Mouse (Mus musculus) brain, embryonic 14.5 days (tissue): ENCODE measurements around the gene Mafk. TPM values are rescaled to one million over a fixed set of nuclear protein-coding genes. Genes with fewer than 3 reads are reported as not detected.
A peak's percentile ranks its signal among the peaks of the same experiment; 100 is the strongest.

Experiments
- DNase-seq: peaks from one replicate; pipeline ENCODE4 v3.0.0-alpha.2; 2011; ENCODE audit warnings: low read depth
- CTCF ChIP-seq: fragments of 200-500 bp; IDR thresholded peaks from 2 replicates; pipeline ENCODE4 v1.5.1; 2012; ENCODE audit warnings: inconsistent platforms, mild to moderate bottlenecking, moderate library complexity, borderline replicate concordance; ENCODE audit not compliant: insufficient read depth, insufficient read length; ENCODE audit errors: extremely low read depth
- POLR2A ChIP-seq: fragments of 200-500 bp; IDR thresholded peaks from 2 replicates; pipeline ENCODE4 v1.6.1; 2012; ENCODE audit warnings: mild to moderate bottlenecking, inconsistent platforms, borderline replicate concordance; ENCODE audit not compliant: poor library complexity, insufficient read depth, insufficient read length, severe bottlenecking; ENCODE audit errors: extremely low read depth
- polyA plus RNA-seq: library from polyadenylated mRNA; depleted of rRNA; stranded (reverse); fragments of >200 nt; gene quantifications from 2 replicates; pipeline ENCODE4 v1.2.3, GENCODE M21; 2012

Mafk gene
- polyA plus RNA-seq, 1 experiment: 12.6 TPM

DNA sequence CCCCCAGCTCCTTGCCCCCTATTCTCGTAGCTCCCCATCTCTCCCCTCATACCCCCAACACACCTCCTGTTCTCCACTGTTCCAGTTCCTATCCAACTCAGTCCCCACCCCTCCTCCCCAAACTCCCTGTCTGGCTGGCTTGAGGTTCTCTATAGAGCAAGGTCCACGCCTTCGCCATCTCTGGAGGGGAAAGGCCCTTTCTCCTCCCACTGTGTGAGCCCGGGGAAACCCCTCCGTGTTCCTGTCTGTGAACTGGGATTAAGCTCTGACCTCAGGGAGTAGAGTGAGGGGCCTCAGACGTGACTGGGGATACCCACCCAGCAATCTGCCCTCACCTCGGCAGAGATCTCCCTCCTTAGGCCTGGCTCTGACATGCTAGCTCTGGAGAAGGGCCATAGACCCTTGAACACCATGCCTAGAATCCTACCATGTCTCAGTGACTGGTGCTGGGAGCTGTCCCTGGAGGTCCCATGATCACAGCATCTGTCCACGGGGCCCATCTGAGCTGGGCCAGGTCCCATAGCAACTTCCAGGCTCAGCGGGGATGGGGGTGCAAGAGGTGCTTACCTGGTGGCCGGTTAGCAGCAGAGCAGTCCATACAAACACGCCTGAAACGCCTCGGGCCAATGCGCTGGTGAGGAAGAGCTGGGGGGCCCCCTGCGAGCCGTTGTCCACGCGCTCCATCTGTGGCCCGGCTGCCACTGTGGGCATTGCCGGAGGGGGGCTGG lies 21.2 kb downstream of the Mafk start:
- TF ChIP-seq POLR2A (no peak), CTCF (no peak)
- no peak for DNase-seq

DNA sequence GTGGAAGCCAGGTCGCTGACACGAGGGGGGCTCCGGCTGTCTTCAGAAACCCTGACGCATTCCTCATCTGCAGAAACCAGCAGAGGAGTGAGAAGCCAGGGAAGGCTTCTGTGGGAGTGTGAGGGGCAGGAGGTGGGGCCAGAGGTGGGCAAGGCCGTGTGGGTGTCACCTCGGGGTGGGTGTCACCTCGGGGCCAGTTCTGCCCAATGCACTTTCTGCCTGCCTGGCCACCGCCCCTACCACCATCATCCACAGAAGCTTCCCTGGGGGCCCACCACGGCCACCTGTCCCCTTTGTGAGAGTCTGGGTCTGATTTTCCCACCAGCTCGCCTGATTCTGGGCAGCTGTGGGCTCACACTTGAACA lies 21.8 kb downstream of the Mafk start:
- no peak for DNase-seq
- TF ChIP-seq CTCF (no peak), POLR2A (no peak)

DNA sequence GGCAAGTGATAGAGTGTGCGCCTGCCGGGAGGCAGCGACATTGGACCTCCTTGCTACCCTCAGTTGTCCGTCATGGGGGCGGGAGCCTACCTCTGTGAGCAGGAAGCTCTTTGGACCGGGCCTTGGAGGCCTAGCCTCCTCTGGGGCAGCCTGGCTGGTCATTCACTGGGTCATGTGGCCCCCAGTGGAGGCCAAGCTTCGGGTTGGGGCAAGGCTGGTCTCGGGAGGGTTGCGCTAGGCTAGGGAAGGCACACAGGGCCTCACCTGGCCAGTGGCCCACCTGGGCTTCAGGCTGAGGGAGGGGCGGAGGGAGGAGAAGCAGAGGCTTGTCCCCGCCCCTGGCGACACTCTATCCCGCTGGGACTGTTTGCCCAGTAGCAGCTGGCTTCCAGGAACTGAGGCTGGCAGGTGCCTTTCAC lies 22.7 kb downstream of the Mafk start:
- TF ChIP-seq POLR2A (no peak), CTCF (no peak)
- no peak for DNase-seq

DNA sequence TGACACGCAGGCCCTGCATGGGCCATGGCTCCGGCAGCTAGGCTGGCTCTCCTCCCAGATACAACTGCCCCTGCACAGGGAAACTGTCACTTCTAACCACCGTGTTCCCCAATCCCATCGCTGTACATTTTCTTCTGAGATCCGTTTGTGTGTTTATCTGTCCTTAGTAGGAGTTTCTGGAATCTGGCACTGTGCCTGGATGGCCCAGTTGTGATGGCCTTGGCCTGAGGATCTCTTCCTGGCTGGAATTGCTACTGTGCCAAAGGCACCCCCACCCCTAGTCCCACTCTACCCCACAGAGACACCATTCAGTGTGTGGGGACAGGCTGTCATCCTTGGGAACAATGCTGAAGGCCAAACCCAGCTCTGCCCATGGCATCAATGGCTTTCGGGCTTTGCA lies 24.7 kb downstream of the Mafk start:
- no peak for DNase-seq
- TF ChIP-seq POLR2A (no peak), CTCF (no peak)

DNA sequence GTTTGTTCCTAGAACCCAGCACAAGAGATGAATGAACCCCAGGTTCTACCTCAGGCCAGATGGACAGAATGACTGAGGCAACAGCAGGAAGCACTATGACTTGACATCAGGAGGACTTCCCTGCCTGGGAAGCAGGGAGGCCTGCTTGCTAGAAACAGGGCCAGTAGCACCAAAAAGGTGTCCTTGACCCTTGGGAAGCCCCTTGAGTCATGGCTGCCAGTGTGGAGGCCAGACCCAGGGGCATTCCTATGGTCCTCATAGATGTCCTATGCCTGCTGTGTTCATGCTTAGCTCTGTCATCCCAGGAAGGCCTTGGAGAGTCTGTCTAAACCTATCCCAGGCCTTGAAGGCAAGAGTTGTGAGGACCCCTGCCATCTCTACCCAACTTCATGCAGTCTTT lies 25.1 kb downstream of the Mafk start:
- no peak for DNase-seq
- TF ChIP-seq CTCF (no peak), POLR2A (no peak)

DNA sequence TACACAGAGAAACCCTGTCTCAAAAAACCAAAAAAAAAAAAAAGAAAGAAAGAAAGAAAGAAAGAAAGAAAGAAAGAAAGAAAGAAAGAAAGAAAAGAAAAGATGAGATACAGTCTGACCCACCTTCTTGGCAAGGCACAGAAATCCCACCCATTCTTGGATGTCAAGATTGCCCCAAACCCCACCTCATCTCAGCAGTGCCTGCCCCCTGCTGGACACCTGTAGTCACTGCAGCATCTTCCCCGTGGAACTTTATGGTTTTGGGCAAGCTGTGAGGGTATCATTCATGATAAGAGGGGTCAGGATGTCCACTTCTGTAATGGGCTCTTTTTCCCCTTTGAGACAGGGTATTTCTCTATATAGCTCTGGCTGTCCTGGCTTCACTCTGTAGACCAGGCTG lies 26.0 kb downstream of the Mafk start:
- TF ChIP-seq CTCF (peak; percentile 74), POLR2A (no peak)

DNA sequence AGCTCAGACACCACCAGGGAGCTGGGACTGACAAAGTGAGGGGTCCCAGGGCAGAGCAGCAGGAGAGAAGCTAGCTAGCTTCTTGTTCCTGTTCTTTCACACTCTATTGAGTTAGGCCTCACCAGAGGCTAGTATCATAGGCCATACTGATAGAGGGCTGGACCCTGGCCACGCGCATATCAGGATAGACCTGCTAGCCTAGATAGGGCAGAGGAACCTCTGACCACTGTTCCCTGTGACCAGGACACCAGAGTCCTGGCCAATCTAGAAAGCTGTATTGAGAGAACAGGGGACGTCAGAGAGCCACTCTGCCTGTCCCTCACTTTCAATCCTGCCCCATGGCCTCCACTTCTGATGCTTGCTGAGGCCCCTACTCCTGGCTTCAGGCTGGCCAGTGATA lies 26.7 kb downstream of the Mafk start:
- TF ChIP-seq CTCF (no peak), POLR2A (no peak)

More for the DNA sequence above, 26.0 kb downstream of the Mafk start:
- DNase-seq: peak; percentile 23

DNA sequence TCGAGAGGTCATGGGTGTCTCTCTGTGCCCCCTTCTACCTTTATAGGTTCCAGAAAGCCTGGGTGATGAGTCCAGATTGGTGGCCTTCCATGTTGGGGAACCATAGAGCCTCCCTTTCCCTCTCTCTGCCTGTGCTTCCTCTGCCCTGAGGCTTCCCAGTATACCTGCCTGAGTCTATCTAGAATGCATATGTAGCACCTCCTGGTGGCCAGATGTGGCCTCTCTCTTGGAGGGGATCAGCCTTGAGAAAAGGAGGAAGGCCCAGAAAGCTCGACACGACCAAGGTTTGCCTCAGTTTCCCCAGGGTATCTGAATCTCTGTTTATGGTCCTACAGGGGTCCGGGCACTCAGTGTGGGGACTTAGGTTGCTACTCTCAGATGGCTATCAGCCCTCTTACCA lies 27.5 kb downstream of the Mafk start:
- peak; percentile 43 for DNase-seq
- peak; percentile 64; the same call in 1 of the 2 replicates for TF ChIP-seq CTCF
- TF ChIP-seq POLR2A: no peak

More for the DNA sequence above, 26.7 kb downstream of the Mafk start:
- DNase-seq: no peak

DNA sequence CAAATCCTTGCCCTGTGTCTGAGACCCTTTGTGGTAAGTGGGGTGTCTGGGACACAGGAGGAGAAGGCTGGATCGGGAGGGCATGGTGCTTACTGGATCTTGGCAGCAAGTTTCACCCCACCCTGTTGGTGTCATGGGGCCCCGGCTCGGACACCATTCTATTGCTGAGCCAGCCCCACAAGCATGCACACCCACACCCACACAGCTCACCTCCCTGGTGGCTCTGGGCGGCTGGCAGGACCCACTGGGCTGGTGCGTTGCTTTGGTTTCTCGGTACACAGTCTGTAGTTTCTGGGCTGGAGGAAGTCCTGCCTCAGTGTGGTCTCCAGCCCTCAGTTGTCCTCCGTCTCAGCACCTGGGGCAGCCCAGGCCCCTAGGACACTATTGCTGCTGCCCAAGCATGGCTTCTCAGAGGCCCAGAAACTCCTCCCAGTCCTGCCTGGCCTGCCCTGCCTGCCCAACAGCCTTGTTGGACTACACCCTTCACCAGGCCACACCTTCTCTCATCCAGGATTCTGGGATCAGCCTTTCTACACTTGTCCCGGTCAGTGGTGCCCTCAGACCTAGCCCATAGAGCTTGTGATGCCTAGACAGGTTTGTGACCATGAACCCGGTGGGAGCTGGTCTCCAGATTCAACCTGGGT lies 28.3 kb downstream of the Mafk start, which contains the start of gene Tmem184a:
Gene Tmem184a, minus strand, starts transcription at position 380 of the 644 bp plus-strand sequence.
- no peak for DNase-seq
- TF ChIP-seq POLR2A (no peak), CTCF (no peak)

DNA sequence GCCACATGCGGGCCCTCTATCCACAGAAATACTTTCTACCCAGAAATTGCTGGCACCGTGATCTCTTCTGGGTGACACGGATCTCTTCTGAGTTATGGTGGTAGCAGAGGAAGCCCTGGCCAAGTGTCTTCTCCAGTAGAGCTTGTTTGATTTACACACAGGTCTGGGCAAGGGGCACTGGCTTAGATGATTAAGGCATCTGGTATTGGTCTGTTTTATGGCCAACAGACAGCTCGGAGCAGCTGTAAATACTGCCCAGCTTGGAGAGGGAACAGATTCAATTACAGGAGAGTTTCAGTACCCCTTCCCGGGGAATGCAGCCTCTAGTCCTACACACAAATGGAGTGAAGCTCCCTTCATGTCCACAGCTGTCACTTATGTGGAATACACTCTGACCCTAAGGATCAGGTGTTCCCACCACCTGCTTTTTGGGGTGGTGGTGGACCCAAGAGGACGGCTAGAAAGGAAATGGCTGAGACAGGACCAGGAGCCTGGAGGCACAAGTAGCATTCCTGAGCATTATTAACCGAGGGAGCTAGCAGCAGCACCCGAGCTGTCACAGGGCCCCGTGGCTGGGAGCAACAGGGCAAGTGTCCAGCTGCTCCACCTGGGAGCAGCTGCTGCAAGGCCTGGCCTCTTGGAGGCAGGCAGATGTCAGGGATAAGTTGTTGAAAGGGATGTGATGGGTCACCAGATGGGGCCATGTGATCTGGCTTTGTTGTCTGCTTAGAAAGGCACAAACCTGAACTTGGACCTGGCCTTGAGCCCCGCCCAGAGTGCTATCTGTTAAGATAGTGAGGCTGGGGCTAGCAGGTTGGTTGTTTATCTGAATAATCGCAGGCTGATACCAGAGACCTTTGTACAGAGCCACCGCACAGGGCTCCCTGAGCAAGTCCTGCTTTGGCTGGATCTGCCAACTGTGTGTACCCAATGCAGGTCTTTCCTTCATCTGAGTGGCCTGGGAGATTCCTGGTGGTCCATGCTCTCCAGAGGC lies 30.4 kb downstream of the Mafk start:
- no peak for DNase-seq
- TF ChIP-seq POLR2A (no peak), CTCF (no peak)

DNA sequence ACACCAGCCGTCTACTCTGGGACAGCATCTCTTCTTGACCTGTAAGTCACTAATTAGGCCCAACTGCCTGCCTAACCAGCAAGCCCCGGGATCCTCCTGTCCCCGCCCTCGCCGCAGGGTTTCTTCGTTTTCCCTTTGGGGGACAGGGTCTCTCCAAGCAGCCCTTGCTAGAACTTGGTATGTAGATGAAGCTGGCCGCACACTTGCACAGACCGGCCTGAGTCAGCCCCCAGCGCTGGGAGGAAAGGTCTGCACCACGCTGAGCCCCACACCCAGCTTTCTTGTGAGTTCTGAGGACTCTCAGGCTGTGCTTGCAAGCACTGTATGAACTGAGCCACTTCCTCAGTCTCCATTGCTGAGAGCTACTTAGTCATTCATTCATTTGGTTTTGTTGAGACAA lies 33.2 kb downstream of the Mafk start:
- TF ChIP-seq POLR2A (no peak), CTCF (no peak)
- no peak for DNase-seq

DNA sequence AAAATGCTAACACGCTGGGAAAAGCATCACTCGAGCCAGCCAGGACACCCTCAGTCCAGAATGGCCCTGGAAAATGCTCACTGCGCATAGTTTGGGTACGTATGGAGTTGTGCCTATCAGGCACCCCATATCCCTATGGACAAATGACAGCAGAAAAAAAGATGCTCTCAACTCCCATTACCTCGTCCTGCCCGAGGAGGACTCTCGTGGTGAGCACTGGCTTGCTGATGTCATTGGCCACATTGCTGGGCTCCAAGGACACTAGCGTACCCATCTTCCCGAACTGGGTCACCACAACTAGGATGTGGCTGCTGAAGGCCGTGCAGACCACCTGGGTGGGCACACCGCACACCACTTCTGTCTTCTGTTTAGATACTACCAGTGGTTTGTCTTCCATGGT lies 34.6 kb downstream of the Mafk start:
- TF ChIP-seq CTCF (no peak), POLR2A (no peak)
- peak; percentile 7 for DNase-seq
